Mouse (Mus musculus): Measurements from ENCODE around the gene Fam126a.

DNA sequence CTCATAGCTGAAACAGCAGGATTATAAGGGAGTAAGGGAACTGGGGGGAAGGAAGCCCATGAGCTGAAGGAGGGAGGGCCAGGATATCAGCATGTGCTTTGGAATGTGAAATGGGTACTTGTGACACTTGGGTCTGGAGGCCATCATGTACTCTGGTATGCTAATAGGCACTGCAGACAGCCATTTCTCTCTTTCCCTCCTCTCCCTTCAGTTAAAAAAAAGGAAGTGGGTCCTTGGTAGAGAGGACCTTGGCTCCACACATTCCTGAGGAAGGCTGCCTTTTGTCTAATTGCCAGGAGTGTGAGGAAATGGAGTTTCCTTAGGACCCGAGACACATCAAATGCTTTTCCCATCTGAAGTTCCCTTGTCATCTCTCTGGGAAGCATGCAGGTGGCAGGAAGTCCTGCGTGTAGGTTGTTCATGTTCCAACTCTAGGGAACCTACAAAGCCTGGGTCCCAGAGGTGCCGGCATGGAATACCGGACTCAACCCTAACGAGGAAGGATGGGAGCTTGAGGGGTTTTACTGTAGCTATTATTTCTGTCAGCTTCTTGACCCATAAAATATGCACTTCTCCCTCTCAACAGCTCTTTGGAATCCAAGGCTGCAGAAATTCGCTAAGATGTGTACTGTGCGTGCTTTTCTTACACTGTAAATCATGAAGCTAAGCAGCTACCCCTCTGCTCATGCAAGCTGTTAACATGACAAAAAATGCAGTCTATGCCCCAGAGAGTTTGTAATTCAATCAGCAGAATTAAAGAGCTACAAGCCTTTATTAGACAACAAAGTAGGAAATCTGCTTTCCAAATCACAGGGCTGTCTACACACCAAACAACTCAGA, 110.4 kb downstream of the Fam126a start:
- TF ChIP-seq CHD2 (IDR thresholded peaks at IDR 0.05; ENCODE audit: low read depth, low read length) (no peak), MAFK (IDR thresholded peaks at IDR 0.05; ENCODE audit: insufficient read depth, low read depth, low read length) (no peak), HCFC1 (IDR thresholded peaks at IDR 0.05; ENCODE audit: borderline replicate concordance, insufficient read depth, low read length) (no peak), ZC3H11A (IDR thresholded peaks at IDR 0.05; ENCODE audit: borderline replicate concordance, low read depth, low read length) (no peak)
